Mouse (Mus musculus): ENCODE measurements at regions not wholly inside any gene's neighbourhood (a gene's known extent, or its start where the extent isn't known, plus 50 kb on each side); places are given as distances from the start of the nearest gene placed in this dataset.

GRCm38 (mm10) chr17:9907077-9907476, 237.6 kb upstream of the Pabpc6 start:
- DNase-seq (ENCODE audit: low spot score in 2 of 2): no peak

- no peak for DNase-seq (ENCODE audit: low spot score in 2 of 2)
Measured at GRCm38 (mm10) chr17:9905501-9906462, 236.3 kb upstream of the Pabpc6 start.

GRCm38 (mm10) chr17:9904525-9904991, 235.0 kb upstream of the Pabpc6 start:
- no peak for DNase-seq (ENCODE audit: low spot score in 2 of 2)

GRCm38 (mm10) chr17:9903313-9903712, 233.8 kb upstream of the Pabpc6 start:
- no peak for DNase-seq (ENCODE audit: low spot score in 2 of 2)

GRCm38 (mm10) chr17:9896964-9897363, 227.4 kb upstream of the Pabpc6 start:
- DNase-seq (ENCODE audit: low spot score in 2 of 2): no peak

DNA sequence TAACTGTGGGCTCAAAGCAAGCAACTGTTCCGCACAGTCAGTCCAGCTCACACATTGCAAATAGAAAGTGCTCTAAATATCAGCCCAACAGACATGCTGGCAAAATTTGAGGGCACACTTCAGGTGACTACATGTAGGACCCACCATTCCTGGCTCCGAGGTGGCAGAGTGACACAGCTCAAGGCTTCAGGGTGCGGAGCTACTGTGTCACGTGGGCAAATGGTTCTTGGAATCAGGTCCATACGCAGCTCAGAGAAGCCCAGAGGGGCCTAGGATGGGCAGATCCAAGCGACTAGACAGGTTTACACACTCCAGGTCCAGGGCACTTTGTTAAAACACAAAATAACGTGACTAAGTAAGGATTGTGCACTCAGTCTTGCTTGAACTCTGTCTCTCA, 226.2 kb upstream of the Pabpc6 start:
- DNase-seq (ENCODE audit: low spot score in 2 of 2): no peak

DNA sequence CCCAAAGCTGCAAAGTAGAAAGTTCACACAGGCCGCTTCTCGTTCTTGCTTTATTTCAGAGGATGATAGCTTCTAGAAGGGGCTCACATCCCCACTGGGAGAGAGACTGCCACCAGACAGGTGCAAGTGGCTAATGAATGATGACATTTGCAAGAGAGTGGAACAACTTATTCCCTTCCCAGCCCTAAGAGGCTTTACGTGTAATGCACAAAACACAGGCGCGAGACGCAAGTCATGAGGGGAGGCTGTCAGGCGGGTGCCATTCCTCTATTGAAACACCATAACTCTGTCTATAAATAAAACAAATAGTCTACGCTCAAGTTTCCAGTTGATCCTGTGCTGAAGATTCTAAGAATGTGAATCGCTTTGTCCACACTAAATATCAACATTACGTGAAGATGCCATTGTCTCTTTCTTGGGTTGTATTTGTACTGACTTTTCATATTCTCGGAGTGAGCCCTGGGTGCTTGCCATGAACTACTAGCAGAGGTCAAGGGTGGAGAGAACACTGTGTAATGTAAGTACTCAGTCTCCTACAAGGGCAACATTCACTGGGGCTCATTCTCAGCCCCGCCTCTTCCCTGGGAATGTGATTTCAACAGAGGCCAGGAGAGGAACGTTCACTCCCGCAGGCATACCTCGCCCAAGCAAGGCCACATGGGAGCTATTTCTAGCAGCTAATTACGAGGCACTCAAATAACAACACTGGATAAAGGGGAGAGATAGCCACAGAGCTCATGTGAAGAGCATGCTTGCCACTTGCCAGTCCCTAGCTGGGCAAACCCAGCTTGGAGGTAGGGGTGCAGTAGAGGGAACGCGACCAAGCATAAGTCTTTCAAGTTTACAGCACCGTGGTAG, 225.5 kb upstream of the Pabpc6 start:
- DNase-seq (ENCODE audit: low spot score in 2 of 2): no peak

DNA sequence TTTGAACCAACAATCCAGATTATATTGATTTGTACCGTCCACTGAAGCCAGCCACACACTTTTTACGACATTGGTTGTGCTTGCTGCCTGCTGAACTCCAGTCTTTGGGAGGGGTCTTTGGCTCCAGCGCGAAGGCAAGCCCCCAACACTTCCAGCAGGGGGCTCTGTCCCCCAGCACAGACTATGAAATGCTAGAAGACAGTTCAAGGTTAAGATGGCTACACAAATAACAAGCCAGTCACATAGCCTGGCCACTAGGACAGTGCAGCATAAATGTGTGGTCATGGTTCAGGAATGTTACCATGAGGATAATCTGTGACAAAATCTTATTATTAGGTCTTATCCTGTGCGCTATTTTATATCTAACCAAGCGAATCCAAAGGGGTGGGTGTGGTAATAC, 224.4 kb upstream of the Pabpc6 start:
- no peak for DNase-seq (ENCODE audit: low spot score in 2 of 2)

DNA sequence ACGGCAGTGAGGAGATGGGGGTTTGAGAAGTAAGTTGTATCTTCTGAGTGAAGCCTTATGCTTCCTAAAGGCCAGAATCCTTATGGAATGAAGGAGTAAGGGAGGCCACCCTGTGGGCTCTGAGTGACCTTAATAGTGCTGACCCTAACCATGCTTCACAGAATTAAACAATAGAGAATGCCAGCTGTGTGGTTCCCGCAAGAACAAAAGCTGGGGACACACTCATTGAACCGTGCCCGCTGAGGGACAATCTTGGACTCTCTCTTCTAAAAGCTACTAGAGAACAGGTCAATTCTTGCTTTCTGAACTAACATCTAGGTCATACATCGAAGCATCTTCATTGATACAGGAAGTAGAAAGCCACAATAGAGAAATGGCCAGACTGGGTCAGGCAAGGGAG, 223.3 kb upstream of the Pabpc6 start:
- no peak for DNase-seq (ENCODE audit: low spot score in 2 of 2)

DNA sequence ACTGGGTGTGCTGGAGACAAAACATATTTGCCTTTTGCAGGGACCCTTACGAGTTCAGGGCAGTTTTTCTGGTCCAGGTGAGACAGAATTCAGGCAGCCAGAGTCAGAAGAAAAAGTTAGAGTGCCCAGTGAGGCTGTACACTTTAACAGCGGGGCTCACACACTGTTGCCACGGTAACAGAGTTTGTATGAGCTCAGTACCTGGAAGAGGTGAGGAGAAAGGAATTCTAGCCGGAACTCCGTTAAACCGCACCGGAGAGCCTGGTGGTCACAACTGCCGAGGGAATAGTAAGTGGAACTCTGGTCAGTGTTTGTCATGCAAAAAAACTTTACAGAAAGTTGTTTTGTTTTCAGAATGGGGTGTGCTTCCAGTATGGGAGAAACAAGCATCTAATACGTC, 222.6 kb upstream of the Pabpc6 start:
- DNase-seq (ENCODE audit: low spot score in 2 of 2): no peak

DNA sequence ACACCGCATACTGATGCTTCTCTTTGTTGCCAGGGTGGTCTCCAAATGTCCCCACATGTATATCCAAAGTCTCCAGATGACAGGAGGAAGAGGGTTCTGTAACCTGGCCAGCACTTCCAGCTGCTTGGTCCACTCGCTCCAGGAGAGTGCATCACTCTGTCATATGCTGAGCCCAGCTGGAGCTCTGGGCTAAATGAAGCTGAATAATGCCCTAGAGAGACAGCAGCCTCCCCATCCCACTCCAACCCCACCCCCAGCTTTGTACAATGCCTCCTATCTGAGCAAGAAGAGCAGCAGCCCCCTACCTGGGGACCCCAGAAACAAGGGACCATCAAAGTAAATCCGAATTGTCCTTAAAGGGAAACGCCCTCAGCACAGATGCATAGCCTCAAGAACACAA, 219.0 kb upstream of the Pabpc6 start:
- DNase-seq (ENCODE audit: low spot score in 2 of 2): no peak

GRCm38 (mm10) chr17:9885110-9885509, 215.6 kb upstream of the Pabpc6 start:
- DNase-seq (ENCODE audit: low spot score in 2 of 2): no peak

GRCm38 (mm10) chr17:9882639-9883226, 213.2 kb upstream of the Pabpc6 start:
- DNase-seq (ENCODE audit: low spot score in 2 of 2): no peak

GRCm38 (mm10) chr17:9879556-9880206, 210.2 kb upstream of the Pabpc6 start:
- no peak for DNase-seq (ENCODE audit: low spot score in 2 of 2)

DNA sequence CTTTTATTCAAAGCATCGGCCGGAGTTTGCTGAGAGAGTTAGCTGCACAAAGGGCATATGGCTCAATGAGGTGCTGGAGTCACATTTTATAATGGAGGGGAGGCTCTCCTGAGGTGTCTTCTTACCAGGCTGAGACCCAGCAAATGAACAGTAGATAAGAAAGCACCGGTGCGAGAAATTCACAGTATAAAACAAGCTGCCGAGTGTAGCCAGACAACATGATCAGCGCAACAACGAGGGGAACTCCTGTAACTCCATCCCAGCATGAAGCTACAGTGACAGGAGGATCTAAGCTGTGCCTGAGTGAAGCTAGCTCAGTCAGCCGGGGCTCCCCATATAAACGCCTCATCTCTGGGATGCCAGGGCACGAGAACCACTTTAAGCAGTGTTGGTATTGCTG, 204.2 kb upstream of the Pabpc6 start:
- DNase-seq (ENCODE audit: low spot score in 2 of 2): no peak

- no peak for DNase-seq (ENCODE audit: low spot score in 2 of 2)
Measured at GRCm38 (mm10) chr17:9870237-9870636, 200.7 kb upstream of the Pabpc6 start.

DNA sequence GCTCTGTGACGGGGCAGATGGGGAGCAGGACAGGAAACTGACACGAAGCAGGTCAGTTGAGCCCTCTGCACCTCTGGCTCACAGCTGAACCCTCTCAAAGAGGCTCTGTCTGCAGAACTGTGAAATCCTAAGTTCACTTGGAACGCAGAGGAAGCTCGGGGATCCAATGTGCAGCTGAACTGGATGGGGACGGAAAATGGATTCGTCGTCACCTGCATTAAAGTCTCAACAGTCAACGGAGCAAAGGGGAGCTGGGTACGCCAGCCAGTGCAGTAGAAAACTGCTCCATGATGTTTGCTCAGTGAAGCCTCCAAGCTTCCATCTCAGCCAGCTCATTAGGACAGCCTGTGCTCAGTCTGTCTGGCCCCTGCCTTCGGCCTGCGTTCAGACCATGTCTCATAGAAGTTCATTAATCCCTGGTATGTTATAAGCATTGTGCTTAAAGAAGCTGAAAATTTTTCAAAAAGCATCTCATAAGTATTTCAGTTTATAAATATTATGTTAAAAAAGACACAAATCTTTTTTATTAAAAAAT, 199.3 kb upstream of the Pabpc6 start:
- no peak for DNase-seq (ENCODE audit: low spot score in 2 of 2)

GRCm38 (mm10) chr17:9864254-9864653, 194.7 kb upstream of the Pabpc6 start:
- no peak for DNase-seq (ENCODE audit: low spot score in 2 of 2)

GRCm38 (mm10) chr17:9861923-9862854, 192.7 kb upstream of the Pabpc6 start:
- no peak for DNase-seq (ENCODE audit: low spot score in 2 of 2)

- DNase-seq (ENCODE audit: low spot score in 2 of 2): no peak
Measured at GRCm38 (mm10) chr17:9861346-9861745, 191.8 kb upstream of the Pabpc6 start.

Measured in spleen, postnatal 4 days (tissue).